Mouse (Mus musculus) heart, adult 11 months (tissue): Measurements from ENCODE around the gene Bcl2l10.

Source experiments
- DNase-seq: peaks from one replicate; pipeline ENCODE4 v3.0.0; 2022

Bcl2l10 gene

GRCm38 (mm10) chr9:75347458-75347857 lies at the start of gene Bcl2l10:
TSS of gene Bcl2l10 (plus strand) at chr9:75347758.
- no peak for DNase-seq

- no peak for DNase-seq
Observed at GRCm38 (mm10) chr9:75299342-75299741, 48.2 kb upstream of the Bcl2l10 start.

DNA sequence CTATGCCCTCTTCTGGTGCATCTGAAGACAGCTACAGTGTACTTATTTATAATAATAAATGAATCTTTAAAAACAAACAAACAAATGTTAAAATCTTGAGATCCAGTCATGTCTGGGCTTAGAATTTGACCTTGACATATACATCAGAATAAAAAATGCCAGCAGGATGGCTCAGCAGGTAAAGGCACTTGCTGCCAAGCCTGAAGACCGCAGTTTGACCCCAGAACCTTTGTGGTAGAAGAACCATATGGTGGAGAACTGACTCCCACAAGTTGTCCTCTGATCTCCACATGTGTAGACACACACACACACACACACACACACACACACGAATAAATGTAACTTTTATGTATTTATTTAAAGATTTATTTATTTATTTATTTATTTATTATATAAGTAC lies 44.5 kb upstream of the Bcl2l10 start:
- DNase-seq = no peak

GRCm38 (mm10) chr9:75303701-75304261 lies 43.8 kb upstream of the Bcl2l10 start:
- no peak for DNase-seq

DNA sequence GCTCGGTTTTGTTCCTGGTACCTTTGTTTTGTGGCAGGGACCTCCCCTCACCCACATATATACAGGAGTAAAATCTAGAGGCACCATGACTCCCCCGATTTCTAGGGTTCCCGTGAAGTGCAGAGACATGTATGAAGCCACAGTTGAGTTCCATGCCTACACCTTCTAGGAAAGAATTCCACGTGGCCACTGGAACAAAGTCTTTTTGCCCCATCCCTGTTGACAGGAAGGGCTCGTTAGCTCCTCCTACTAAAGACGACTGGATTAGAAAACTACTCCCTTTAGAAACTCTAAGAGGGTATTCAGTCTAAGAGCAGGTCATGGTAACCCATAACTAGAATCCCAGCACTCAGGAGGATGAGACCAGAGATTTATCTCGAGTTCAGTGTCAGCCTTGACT lies 43.3 kb upstream of the Bcl2l10 start:
- no peak for DNase-seq

- no peak for DNase-seq
Observed at GRCm38 (mm10) chr9:75306126-75306898, 41.2 kb upstream of the Bcl2l10 start, which contains the start of gene Gnb5. TSS of gene Gnb5 (plus strand) at chr9:75306288.

DNA sequence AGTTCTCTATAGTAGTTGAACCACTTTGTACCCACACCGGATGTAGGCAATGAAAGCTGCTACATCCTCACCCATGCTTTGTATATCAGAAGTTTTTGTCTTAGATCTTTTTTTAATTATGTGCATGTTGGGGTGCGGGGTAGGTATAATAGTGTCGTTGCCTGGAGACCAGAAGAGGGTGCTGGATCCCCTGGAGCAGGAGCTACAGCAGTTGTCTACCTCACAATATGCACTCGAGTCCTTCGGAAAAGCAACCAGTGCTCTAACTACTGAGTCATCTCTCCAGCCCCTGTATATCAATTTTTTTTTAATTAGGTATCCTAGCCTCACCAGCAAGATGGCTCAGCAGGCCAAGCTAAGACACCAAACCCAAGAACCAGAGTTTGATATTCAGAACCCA lies 40.5 kb upstream of the Bcl2l10 start:
- no peak for DNase-seq

DNA sequence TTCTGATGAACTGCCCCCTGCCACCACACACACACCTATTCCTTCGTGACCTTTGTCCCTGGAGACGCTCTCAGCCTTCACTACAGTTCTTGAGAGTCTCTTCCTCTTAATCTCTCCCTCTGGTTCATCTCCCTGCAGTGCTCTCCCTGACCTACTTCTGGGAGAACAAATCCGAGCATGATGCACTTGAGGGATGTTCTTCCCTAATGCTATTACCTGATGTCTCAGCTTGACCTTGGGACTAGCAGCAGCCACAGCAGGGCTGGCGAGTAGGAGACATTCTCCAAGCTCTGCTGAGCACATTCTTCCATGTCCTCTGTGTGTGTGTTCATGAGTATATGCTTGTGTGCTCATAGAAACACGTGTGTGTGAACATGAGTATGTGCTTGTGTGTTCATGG lies 38.9 kb upstream of the Bcl2l10 start:
- no peak for DNase-seq

DNA sequence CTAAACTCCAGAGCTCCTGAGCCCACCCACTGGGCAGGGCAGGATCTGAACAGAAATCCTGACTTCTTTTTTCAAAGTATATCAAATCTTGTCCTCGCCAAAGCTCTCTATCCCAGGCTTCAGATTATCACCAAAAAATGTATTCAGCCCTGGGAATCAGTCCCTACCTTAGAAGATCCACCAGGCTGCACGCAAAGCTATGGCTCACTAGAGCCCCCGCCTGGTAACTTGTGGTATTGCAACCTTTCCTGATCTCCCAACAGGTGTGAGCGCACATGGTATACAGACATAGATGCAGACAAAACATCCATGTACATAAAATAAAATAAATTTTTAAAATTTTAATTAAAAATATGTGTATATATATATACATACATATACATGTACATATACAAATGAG lies 35.5 kb upstream of the Bcl2l10 start:
- DNase-seq = peak; percentile 94

DNA sequence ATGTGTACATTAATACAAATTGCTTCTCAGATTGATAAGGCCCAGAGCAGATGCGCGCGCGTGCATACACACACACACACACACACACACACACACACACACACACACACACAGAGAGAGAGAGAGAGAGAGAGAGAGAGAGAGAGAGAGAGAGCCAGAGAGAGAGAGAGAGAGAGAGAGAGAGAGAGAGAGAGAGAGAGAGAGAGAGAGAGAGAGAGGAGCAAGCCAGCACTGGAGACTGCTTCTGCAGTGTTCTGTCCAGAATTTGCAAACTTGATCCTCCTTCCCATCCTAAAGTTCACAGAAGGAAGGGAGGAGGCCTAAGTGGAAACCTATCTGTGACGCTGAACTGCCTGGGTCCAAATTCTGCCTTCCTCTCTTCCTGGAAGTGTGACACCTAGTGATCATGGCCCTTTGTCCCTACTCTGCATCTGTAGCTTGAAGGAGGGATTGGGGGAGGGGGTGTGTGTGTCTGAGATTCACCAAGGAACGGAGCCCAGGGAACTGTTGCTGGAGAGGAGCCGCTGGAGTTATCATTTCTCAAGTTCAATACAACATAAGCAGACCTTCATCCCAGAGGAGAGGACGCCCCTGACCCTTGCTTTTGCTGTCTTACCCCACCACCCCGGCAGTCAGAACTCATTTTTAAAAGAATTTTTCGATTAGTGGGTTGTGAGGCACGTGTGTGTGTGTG lies 34.3 kb upstream of the Bcl2l10 start:
- no peak for DNase-seq

GRCm38 (mm10) chr9:75313832-75314516 lies 33.6 kb upstream of the Bcl2l10 start:
- DNase-seq = peak; percentile 98

GRCm38 (mm10) chr9:75314517-75315105 lies 32.9 kb upstream of the Bcl2l10 start:
- DNase-seq = peak; percentile 91

GRCm38 (mm10) chr9:75315238-75315637 lies 32.3 kb upstream of the Bcl2l10 start:
- no peak for DNase-seq

- no peak for DNase-seq
Observed at GRCm38 (mm10) chr9:75316771-75317170, 30.8 kb upstream of the Bcl2l10 start.

DNA sequence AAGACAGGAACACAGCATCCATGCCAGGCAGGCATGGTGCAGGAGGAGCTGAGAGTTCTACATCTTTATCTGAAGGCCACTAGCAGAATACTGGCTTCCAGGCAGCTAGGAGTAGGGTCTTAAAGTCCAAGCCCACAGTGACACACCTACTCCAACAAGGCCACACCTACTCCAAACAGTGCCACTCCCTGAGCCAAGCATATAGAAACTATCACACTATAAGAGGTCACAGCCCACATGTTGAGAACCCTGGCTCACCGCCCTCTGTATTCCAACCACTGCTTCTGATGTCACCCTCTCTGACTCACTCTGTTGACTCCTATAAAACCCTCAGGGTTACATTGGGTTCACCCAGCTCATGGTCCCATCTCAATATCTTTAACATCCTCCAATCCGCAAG lies 29.4 kb upstream of the Bcl2l10 start:
- DNase-seq = no peak

GRCm38 (mm10) chr9:75319365-75319764 lies 28.2 kb upstream of the Bcl2l10 start:
- DNase-seq = no peak

DNA sequence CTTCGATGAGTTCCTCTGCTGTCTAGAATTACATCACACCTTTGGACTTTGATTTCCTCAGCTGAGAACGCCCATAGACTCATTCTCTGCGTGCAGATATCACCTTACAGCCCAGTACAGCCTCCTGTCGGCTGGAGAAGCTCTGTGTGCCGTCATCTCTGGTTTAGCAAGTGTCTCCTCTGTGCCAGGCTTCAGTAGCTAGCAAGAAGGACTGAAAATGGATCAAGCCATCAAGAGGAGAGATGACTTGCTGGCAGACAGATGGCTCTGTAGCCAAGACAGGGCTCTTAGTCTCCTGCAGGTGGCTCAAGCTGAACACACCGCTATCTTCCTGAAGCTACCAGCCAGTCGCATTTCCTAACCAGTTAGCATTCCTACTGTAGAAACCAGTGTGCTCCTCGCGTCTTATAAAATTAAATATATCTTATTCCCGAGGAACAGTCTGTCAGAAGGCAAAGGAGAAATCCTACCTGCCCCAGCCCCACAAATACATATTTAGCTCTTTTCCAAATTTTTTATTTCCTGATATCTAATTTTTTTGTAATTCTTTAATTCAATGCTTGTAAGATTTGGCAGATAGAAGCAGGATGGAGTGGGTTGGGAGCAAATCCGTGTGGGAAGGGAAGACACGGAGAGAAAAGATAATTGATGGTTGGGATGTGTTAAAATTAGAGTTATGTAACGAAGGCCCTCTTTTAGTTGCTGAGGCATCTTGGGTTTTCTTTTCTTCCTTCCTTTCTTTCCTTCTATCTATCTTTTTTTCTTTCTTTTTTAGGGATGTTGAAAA lies 25.3 kb upstream of the Bcl2l10 start:
- DNase-seq = no peak

DNA sequence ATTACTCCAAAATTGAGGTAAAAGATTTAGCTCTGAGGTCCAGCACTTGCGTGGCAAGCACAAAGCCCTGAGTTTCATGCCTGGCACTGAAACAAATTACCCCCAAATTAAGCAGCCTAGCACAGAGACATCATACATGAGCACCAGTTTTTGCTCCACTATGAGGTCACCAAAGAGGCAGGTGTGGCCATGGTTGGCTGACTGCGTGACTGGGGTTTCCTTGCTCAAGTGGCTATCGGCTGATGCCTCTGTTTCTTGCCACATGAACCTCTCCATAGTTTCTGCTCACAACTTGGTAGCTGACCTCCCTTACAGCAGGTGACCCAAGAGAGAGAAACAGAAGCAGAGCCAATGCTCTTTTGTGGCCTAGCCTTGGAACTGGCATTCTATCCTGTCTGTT lies 19.5 kb upstream of the Bcl2l10 start:
- no peak for DNase-seq

GRCm38 (mm10) chr9:75330821-75331220 lies 16.7 kb upstream of the Bcl2l10 start:
- no peak for DNase-seq

- DNase-seq = no peak
Observed at GRCm38 (mm10) chr9:75334440-75334839, 13.1 kb upstream of the Bcl2l10 start.

- no peak for DNase-seq
Observed at GRCm38 (mm10) chr9:75338016-75338415, 9.5 kb upstream of the Bcl2l10 start.

- no peak for DNase-seq
Observed at GRCm38 (mm10) chr9:75342433-75342832, 5.1 kb upstream of the Bcl2l10 start.
